Mouse (Mus musculus): ENCODE data around the gene Btbd1. TPM values are rescaled to one million over a fixed set of nuclear protein-coding genes. Genes with fewer than 3 reads are reported as not detected.
"Not testable (repeated sequence)": the region's sequence is repeated elsewhere in the genome, so short reads cannot be mapped to it uniquely, and the experiment has no call there.

The Btbd1 gene
- polyA plus RNA-seq, 1 experiment from 2014 or later: 66.3 TPM

DNA sequence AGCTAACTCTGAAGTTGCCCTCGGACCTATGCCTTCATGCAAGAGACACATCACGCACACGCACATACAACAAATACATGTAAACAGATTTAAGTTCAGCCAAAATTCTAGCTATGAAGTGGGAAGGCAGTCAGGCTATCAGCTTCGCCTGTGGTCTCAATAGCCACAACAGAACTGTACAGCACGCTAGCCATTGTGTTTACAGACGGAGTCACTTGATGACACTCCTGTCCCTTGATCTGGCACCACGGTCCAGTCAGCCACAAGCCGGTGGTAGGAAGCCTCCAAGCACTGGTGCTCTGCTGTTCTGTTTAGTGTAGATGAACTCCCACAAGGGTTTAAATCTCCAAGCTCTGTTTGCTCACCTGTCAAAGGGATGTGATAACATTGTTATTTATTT lies 16.8 kb upstream of the Btbd1 start:
- 86% methylated on average over 8 of the region's 8 CpGs for WGBS
- no peaks in the 10 kb centered on the region for H3K9me3 ChIP-seq (replicated peaks)
- no peaks in the 10 kb centered on the region for H3K27me3 ChIP-seq (ENCODE audit: low read depth, poor library complexity, severe bottlenecking)
- DNase-seq (ENCODE audit: low spot score): no peak
- no peaks in the 10 kb centered on the region for H3K36me3 ChIP-seq
- H3K27ac ChIP-seq (replicated peaks): no peak overlapping the region
- peaks cover 5% of the 10 kb centered on the region; the same call in 1 of the 2 replicates for H3K4me1 ChIP-seq
- H3K4me3 ChIP-seq: no peak overlapping the region

DNA sequence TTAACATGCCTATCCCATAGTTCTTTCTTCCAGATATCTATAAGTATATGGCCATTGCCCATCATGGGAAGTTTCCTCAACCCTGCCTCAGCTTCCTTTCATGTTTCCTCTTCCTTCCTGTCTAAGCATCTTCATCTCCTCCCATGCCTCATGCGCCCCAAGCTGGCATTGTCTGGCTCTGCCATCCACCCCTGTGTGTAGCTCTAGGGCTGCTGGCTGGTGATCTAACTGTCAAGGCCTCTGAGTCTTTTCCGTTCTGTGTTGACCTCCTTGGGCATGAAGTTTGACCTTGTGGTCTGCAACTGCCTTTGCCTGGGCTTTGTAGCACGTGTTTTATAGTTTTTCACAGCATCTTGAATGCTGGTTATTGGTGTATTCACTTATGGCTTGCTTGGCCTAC lies 16.1 kb upstream of the Btbd1 start:
- H3K4me3 ChIP-seq: no peak overlapping the region
- peaks cover 5% of the 10 kb centered on the region; the same call in 1 of the 2 replicates for H3K4me1 ChIP-seq
- no peak overlapping the region for H3K27ac ChIP-seq (replicated peaks)
- no peak for DNase-seq (ENCODE audit: low spot score)
- no peaks in the 10 kb centered on the region for H3K9me3 ChIP-seq (replicated peaks)
- no peaks in the 10 kb centered on the region for H3K27me3 ChIP-seq (ENCODE audit: low read depth, poor library complexity, severe bottlenecking)
- 89% methylated on average over 3 of the region's 3 CpGs for WGBS
- H3K36me3 ChIP-seq: no peaks in the 10 kb centered on the region

DNA sequence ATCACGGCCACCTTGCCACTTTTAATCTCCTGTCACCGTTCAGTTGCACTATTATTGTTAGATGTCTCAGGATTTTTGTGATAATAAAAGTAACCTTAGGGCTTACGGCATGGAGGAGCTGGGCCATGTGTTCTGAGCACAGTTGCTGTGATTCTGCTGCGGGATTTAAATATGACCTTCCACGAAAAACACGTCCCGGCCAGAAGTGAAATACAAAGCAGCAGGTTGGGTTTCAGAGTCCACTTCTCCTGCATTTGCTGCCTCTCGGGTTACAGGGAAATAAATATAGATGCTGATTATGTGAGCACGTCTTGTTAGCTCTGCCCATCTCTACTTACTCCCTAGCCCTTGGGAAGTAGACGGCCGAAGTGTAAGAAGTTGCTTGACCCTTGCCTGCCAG lies 15.6 kb upstream of the Btbd1 start:
- Histone ChIP-seq H3K4me3 (no peak overlapping the region), H3K27me3 (ENCODE audit: low read depth, poor library complexity, severe bottlenecking) (no peaks in the 10 kb centered on the region), H3K4me1 (peaks cover 5% of the 10 kb centered on the region; the same call in 1 of the 2 replicates), H3K27ac (replicated peaks) (no peak overlapping the region), H3K9me3 (replicated peaks) (no peaks in the 10 kb centered on the region), H3K36me3 (no peaks in the 10 kb centered on the region)
- no peak for DNase-seq (ENCODE audit: low spot score)
- 94% methylated on average over 11 of the region's 11 CpGs for WGBS

DNA sequence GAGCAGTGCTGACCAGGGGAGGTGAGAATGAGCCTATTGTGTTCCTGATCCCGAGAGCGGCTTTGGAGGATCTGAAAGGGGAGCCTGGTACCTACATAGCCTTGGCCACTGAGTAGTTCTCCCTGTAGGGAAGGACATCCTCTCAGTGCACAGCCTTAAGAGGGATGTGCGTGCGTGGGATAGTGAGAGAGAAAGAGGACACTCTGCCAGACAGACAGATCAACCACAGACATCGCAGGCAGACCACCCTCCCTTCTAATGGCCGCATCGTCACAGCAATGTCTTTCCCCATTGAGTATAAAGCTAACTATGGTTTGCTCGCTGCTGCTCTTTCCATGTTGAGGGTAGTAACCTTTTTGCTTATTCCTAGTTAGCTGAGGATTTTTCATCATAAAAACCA lies 14.7 kb upstream of the Btbd1 start:
- 70% methylated on average over 8 of the region's 8 CpGs for WGBS
- H3K36me3 ChIP-seq: no peaks in the 10 kb centered on the region
- no peak for DNase-seq (ENCODE audit: low spot score)
- H3K4me1 ChIP-seq: peaks cover 5% of the 10 kb centered on the region; the same call in 1 of the 2 replicates
- H3K27ac ChIP-seq (replicated peaks): no peak overlapping the region
- no peak overlapping the region for H3K4me3 ChIP-seq
- no peaks in the 10 kb centered on the region for H3K27me3 ChIP-seq (ENCODE audit: low read depth, poor library complexity, severe bottlenecking)
- no peaks in the 10 kb centered on the region for H3K9me3 ChIP-seq (replicated peaks)

DNA sequence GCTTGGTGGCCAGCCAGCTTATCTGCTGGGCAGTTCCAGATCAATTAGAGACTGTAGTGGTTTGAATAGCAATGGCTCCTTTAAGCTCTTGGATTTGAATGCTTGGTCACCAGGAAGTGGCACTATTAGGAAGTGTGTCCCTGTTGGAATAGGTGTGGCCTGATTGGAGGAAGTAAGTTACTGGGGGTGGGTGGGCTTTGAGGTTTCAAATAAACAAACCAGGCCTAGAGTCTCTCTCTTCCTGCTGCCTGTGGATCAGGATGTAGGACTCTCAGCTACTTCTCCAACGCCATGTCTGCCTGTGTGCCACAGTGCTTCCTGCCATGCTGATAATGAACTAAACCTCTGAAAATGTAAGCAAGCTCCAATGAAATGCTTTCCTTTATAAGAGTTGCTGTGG lies 13.8 kb upstream of the Btbd1 start:
- whole genome bisulfite sequencing: 71% methylated on average over 1 of the region's 1 CpGs
- Histone ChIP-seq H3K36me3 (no peaks in the 10 kb centered on the region), H3K27me3 (ENCODE audit: low read depth, poor library complexity, severe bottlenecking) (no peaks in the 10 kb centered on the region), H3K9me3 (replicated peaks) (no peaks in the 10 kb centered on the region), H3K4me1 (peaks cover 5% of the 10 kb centered on the region; the same call in 1 of the 2 replicates), H3K27ac (replicated peaks) (no peak overlapping the region), H3K4me3 (no peak overlapping the region)
- no peak for DNase-seq (ENCODE audit: low spot score)

DNA sequence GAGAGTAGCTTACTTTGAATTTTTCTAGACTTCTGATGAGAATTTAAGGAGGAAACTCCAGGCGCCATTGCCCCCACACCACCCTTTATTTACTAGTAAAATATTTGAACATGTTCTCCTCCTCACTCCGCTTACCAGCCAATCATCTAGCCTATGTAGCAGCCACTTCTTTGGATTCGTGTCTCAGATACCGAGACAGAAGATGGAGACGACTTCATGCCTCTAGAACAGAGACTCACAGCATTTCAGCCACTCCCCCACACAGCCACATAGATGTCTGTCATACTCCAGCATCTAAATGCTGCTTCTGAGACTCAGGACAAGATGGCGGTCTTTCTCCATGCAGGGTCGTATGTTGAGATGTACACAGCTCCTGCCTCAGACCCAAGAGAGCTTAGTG lies 12.9 kb upstream of the Btbd1 start:
- no peak for DNase-seq (ENCODE audit: low spot score)
- WGBS: 89% methylated on average over 7 of the region's 7 CpGs

DNA sequence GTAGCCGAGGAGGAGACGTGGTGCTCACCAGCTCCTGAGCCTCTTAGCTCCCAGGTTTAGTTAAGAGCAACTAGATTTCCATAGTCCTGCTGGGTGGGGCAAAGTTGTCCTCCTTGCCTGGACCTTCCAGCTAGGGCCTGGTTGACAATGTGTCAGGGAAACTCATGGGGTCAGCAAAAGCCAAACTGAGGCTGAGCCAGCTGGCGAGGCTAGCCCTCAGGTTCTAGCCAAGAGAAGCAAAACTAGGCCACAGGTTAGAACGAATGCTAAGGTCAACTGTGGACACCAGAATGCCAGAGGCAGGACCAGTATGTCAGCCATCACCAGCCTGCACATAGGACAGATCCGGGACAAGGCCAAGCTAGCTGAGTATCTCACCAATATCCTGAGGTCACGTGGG lies 12.2 kb upstream of the Btbd1 start:
- no peak overlapping the region for H3K4me3 ChIP-seq
- no peaks in the 10 kb centered on the region for H3K4me1 ChIP-seq
- no peaks in the 10 kb centered on the region for H3K36me3 ChIP-seq
- DNase-seq (ENCODE audit: low spot score): no peak
- 88% methylated on average over 6 of the region's 6 CpGs for WGBS
- H3K9me3 ChIP-seq (replicated peaks): no peaks in the 10 kb centered on the region
- H3K27ac ChIP-seq (replicated peaks): no peak overlapping the region
- no peaks in the 10 kb centered on the region for H3K27me3 ChIP-seq (ENCODE audit: low read depth, poor library complexity, severe bottlenecking)

More for the DNA sequence above, 12.9 kb upstream of the Btbd1 start:
- no peak overlapping the region for H3K27ac ChIP-seq (replicated peaks)
- H3K4me1 ChIP-seq: peaks cover 3% of the 10 kb centered on the region; the same call in 1 of the 2 replicates
- H3K36me3 ChIP-seq: no peaks in the 10 kb centered on the region
- no peak overlapping the region for H3K4me3 ChIP-seq
- H3K27me3 ChIP-seq (ENCODE audit: low read depth, poor library complexity, severe bottlenecking): no peaks in the 10 kb centered on the region
- H3K9me3 ChIP-seq (replicated peaks): no peaks in the 10 kb centered on the region

DNA sequence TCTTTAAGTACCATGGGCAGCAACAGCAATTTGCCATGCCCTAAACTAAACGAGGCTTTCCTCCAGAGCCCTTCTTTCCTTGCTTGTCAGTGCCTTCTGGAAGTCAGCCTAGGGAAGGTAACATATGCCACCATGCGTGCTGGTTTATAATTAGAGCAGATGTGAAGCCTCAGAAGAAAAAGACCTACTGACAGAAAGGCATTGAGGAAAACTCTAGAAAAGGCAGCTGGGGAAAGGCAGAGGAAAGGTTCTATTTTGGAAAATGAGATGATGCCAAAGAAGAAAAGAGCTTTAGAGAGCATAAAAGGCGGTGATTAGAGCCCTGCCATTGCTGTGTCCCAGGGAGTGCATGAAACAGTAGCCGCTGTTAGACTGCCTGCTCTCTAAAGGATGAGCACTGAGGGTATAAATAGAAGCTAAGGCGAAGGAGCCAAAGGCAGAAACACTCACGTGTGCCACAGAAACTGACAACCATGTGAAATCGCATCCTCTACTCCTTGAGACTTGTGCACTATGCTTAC lies 11.5 kb upstream of the Btbd1 start:
- no peak overlapping the region for H3K4me3 ChIP-seq
- no peaks in the 10 kb centered on the region for H3K9me3 ChIP-seq (replicated peaks)
- no peaks in the 10 kb centered on the region for H3K36me3 ChIP-seq
- 73% methylated on average over 7 of the region's 7 CpGs for WGBS
- no peak for DNase-seq (ENCODE audit: low spot score)
- H3K27me3 ChIP-seq (ENCODE audit: low read depth, poor library complexity, severe bottlenecking): no peaks in the 10 kb centered on the region
- no peak overlapping the region for H3K27ac ChIP-seq (replicated peaks)
- no peaks in the 10 kb centered on the region for H3K4me1 ChIP-seq

DNA sequence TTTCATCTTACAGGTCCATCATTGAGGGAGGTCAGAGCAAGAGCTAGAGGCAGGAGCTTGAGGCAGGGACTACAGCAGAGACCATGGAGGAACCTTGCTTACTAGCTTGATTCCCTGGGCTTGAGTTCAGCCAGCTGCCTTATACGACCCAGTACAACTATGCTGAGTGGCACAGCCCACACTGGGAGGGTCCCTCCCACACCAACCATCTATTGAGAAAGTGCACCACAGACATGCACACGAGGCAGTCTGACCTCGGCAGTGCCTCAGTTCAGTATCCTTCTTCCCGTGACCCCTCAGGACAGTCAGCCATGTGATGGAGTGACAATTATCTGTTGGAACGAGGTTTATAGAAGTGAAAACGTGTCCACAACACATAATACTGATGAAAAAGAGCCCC lies 10.5 kb upstream of the Btbd1 start:
- no peaks in the 10 kb centered on the region for H3K9me3 ChIP-seq (replicated peaks)
- 82% methylated on average over 6 of the region's 6 CpGs for WGBS

DNA sequence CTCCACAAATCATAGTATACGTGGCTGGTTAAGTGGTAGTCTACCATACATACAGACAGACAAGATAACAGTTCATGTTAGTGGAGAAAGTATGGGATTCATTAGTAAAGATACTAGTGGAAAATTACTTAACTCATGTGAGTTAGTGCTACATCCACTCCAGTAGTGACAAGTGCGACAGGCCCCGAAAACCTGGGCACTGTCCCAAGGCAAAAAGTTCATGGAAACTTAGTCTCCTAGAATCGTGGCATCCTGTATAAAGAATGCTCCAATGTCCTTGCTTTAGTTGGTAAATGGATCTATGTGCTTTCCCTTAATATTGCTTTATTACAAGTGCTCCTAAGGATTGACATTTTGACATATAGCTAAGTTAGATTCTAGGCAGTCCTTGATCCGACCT lies 8.5 kb upstream of the Btbd1 start:
- H3K36me3 ChIP-seq; H3K9me3 ChIP-seq (replicated peaks); H3K27ac ChIP-seq (replicated peaks); H3K4me3 ChIP-seq; H3K4me1 ChIP-seq; DNase-seq (ENCODE audit: low spot score); H3K27me3 ChIP-seq (ENCODE audit: low read depth, poor library complexity, severe bottlenecking): not testable (repeated sequence)
- 87% methylated on average over 5 of the region's 5 CpGs for WGBS

More for the DNA sequence above, 10.5 kb upstream of the Btbd1 start:
- Histone ChIP-seq H3K4me3 (no peak overlapping the region), H3K4me1 (no peaks in the 10 kb centered on the region), H3K27me3 (ENCODE audit: low read depth, poor library complexity, severe bottlenecking) (no peaks in the 10 kb centered on the region), H3K36me3 (no peaks in the 10 kb centered on the region), H3K27ac (replicated peaks) (no peak overlapping the region)
- no peak for DNase-seq (ENCODE audit: low spot score)

DNA sequence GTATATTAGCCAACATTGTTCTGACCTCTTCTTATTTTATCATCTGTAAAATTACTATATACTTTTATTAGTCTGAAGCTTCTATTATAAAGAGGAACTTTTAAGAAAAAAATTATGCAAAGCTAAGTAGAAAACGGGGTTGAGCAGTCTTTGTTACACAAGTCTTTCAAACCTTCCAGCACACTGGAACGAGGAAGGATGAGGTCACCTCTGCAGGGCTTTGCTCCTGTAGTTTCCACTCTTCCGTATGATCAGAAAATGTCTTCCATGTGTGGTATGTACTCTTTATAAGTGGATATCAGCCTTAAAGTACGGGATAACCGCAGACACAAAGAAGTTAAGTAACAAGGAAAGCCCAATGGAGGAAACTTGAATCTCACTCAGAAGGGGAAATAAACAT lies 6.2 kb upstream of the Btbd1 start:
- no peaks in the 10 kb centered on the region for H3K36me3 ChIP-seq
- no peak overlapping the region for H3K27ac ChIP-seq (replicated peaks)
- H3K4me3 ChIP-seq: no peak overlapping the region
- no peaks in the 10 kb centered on the region for H3K4me1 ChIP-seq
- no peaks in the 10 kb centered on the region for H3K27me3 ChIP-seq (ENCODE audit: low read depth, poor library complexity, severe bottlenecking)
- H3K9me3 ChIP-seq (replicated peaks): no peaks in the 10 kb centered on the region
- DNase-seq (ENCODE audit: low spot score): no peak
- WGBS: 90% methylated on average over 5 of the region's 5 CpGs

DNA sequence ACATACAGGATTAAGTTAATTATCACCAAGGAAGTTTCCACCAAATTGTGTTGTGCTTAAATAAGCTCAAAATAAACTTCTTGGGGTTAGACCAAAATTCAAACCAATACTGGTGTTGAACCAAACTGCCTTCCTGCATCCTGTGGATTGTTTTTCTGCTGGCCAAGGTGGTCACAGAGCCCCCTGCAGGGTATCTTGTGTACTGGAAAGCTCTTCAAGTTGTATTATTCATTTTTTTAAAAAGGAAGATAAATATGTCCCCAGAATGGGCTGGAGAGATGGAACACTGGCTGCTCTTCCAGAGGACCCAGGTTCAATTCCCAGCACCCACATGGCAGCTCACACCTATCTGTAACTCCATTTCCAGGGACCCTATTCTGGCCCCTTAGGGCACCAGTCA lies 5.6 kb upstream of the Btbd1 start:
- H3K4me3 ChIP-seq: no peak overlapping the region
- H3K9me3 ChIP-seq (replicated peaks): no peaks in the 10 kb centered on the region
- H3K4me1 ChIP-seq: peaks cover 4% of the 10 kb centered on the region
- DNase-seq (ENCODE audit: low spot score): no peak
- no peak overlapping the region for H3K27ac ChIP-seq (replicated peaks)
- H3K27me3 ChIP-seq (ENCODE audit: low read depth, poor library complexity, severe bottlenecking): no peaks in the 10 kb centered on the region
- H3K36me3 ChIP-seq: no peaks in the 10 kb centered on the region

DNA sequence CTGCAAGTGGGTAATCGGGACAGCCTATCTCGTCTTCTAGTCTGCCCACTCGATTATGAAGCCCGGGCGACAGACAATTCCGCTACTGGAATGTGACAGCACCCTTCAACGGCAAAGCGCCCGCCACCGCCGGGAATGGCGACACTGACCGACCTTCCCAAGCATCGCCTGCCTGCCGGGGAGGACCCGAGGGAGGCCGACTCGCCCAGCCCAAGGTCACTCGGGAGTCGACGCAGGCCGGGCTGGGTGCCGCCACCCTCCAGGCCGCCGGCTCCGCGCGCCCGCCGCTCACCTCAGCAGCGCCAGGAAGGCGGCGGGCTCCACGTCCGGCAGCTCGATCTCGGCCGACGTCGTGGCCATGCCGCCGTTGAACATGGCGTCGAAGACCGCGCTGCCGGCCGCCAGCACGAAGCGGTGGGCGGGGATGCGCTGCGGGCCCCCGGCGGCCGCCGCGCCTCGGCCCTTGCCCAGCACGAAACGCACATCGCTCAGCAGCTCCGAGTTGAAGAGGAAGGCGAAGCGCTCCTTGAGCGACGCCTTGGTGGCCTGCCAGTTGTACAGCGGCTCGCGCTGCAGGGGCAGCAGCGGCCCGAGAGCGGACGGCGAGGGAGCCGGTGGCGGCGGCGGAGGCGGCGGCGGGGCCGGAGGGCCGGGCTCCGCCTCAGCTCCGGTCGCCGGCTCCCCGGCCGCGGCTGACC lies 401 bp downstream of the Btbd1 start:
- Histone ChIP-seq H3K4me3 (peak overlapping the region; percentile 81), H3K9me3 (replicated peaks) (no peaks in the 10 kb centered on the region), H3K27ac (replicated peaks) (peak overlapping the region; percentile 96), H3K4me1 (peaks cover 45% of the 10 kb centered on the region), H3K27me3 (ENCODE audit: low read depth, poor library complexity, severe bottlenecking) (no peaks in the 10 kb centered on the region), H3K36me3 (no peaks in the 10 kb centered on the region)
- DNase-seq (ENCODE audit: low spot score): peak; percentile 69
- WGBS: under 1% methylated on average over 90 of the region's 91 CpGs

Measured in midbrain, embryonic 10.5 days (tissue).